Mouse (Mus musculus) midbrain, embryonic 13.5 days (tissue): ENCODE data around the gene Ggt1. TPM values are rescaled to one million over a fixed set of nuclear protein-coding genes. Genes with fewer than 3 reads are reported as not detected.

Experiments used
- ATAC-seq: fragments of 200-750 bp; cut with Nextera tagmentation; 2 replicates; pipeline ENCODE4 v1.8.0; 2017; ENCODE audit warnings: mild to moderate bottlenecking, moderate TSS enrichment, moderate library complexity
- H3K27ac ChIP-seq: fragments of 300-500 bp; sonication (generic); 2 replicates; pipeline ENCODE4 v1.5.1; 2015; ENCODE audit warnings: inconsistent platforms, mild to moderate bottlenecking, moderate library complexity
- H3K27me3 ChIP-seq: fragments of 300-500 bp; sonication (generic); 2 replicates; pipeline ENCODE4 v1.6.1; 2015; ENCODE audit warnings: mild to moderate bottlenecking, inconsistent platforms
- H3K36me3 ChIP-seq: fragments of 300-500 bp; sonication (generic); 2 replicates; pipeline ENCODE4 v1.6.1; 2015; ENCODE audit warnings: mild to moderate bottlenecking, inconsistent platforms
- H3K4me1 ChIP-seq: fragments of 300-500 bp; sonication (generic); replicated peaks from 2 replicates; pipeline ENCODE4 v1.6.1; 2015; ENCODE audit warnings: inconsistent platforms
- H3K4me2 ChIP-seq: fragments of 300-500 bp; sonication (generic); replicated peaks from 2 replicates; pipeline ENCODE4 v1.6.1; 2015; ENCODE audit warnings: moderate library complexity, mild to moderate bottlenecking, inconsistent platforms
- H3K4me3 ChIP-seq: fragments of 300-500 bp; sonication (generic); replicated peaks from 2 replicates; pipeline ENCODE4 v1.5.1; 2015; ENCODE audit warnings: mild to moderate bottlenecking, inconsistent platforms
- H3K9ac ChIP-seq: fragments of 300-500 bp; sonication (generic); replicated peaks from 2 replicates; pipeline ENCODE4 v1.6.1; 2015; ENCODE audit warnings: mild to moderate bottlenecking, inconsistent platforms
- H3K9me3 ChIP-seq: fragments of 300-500 bp; sonication (generic); 2 replicates; pipeline ENCODE4 v1.6.1; 2016; ENCODE audit warnings: mild to moderate bottlenecking, inconsistent platforms
- WGBS: fragments of 180-500 bp; shearing (Covaris S2); methylation state at CpG from one replicate; pipeline ENCODE4 v1.1.7; 2015; 5-methylcytosine and 5-hydroxymethylcytosine counted together
- polyA plus RNA-seq: library from polyadenylated mRNA; unstranded; fragments of >200 nt; fragmentation: Nextera tagmentation; extraction: Ambion mirVana; gene quantifications from 2 replicates; pipeline ENCODE4 v1.2.1, GENCODE M21; 2015

Gene Ggt1
- polyA plus RNA-seq, 1 experiment from 2014 or later = 0.94 TPM

DNA sequence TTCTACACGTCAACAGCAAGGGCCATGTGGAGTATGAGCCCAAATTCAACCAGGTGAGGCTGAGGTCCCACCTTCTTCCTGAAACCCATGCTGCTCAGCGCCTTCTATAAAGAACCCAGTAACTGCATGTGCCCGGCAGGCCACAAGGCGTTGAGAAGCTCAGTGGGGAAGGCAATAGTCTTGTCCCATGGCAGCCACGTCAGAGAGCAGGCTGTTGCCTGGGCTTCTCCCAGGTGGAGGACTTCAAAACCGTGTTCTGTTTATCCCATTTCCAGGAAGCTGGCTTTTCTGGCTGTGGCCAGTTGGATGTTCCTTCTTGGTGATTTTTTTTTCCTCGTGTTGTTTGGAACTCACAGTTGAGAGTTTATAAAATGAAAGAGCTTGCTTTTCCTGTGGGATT is 49.1 kb downstream of the Ggt1 start:
- 72% methylated on average over 7 of the region's 7 CpGs for WGBS

DNA sequence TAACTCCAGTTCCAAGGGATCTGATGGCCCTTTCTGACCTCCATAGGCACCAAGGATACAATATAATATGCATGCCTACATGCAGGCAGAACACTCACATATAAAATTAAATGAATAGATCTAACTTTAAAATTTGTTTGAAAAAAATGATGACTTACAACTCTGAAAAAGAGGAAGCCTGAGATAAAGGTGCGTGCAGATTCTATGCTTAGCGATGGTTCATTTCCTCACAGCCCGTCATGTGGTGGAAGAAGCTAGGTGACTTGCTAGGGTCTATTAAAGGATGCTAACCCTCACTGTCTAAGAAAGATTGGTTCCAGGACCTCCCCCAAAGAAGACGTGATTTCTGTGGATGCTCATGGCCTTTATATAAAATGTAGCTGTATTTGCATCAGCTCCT is 54.6 kb downstream of the Ggt1 start:
- ATAC-seq = no peak
- no peak overlapping the region for H3K4me2 ChIP-seq
- H3K27me3 ChIP-seq = no peaks in the 10 kb centered on the region
- H3K9me3 ChIP-seq = no peaks in the 10 kb centered on the region
- H3K9ac ChIP-seq = no peak overlapping the region
- WGBS = 92% methylated on average over 4 of the region's 4 CpGs
- no peak overlapping the region for H3K4me3 ChIP-seq
- H3K27ac ChIP-seq = no peak overlapping the region
- H3K36me3 ChIP-seq = no peaks in the 10 kb centered on the region
- no peaks in the 10 kb centered on the region for H3K4me1 ChIP-seq

More for the DNA sequence above, 49.1 kb downstream of the Ggt1 start:
- Histone ChIP-seq H3K27ac (no peak overlapping the region), H3K9me3 (no peaks in the 10 kb centered on the region), H3K4me3 (no peak overlapping the region), H3K4me1 (no peaks in the 10 kb centered on the region), H3K36me3 (no peaks in the 10 kb centered on the region), H3K4me2 (no peak overlapping the region), H3K9ac (no peak overlapping the region), H3K27me3 (no peaks in the 10 kb centered on the region)
- no peak for ATAC-seq

DNA sequence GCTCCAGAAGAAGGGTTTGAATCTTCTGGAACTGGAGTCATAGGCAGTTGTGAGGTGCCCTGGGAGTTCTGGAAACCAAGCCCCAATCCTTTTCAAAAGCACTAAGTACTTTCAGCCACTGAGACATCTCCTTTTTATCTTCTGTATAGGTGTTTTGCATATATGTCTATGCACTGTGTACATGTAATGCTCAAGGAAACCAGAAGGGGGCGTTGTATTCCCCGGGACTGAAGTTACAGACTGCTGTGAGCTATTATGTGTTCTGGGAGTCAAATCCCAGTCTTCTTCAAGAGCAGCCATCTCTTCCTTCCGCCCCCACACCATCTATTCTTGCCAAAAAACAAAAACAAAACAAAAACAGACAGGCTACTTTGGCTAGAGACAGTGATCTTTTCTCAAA is 59.4 kb downstream of the Ggt1 start:
- Histone ChIP-seq H3K4me1 (no peaks in the 10 kb centered on the region), H3K4me3 (no peak overlapping the region), H3K36me3 (no peaks in the 10 kb centered on the region), H3K9ac (no peak overlapping the region), H3K27ac (no peak overlapping the region), H3K4me2 (no peak overlapping the region), H3K27me3 (no peaks in the 10 kb centered on the region), H3K9me3 (no peaks in the 10 kb centered on the region)
- WGBS = 50% methylated on average over 3 of the region's 3 CpGs
- ATAC-seq = no peak

DNA sequence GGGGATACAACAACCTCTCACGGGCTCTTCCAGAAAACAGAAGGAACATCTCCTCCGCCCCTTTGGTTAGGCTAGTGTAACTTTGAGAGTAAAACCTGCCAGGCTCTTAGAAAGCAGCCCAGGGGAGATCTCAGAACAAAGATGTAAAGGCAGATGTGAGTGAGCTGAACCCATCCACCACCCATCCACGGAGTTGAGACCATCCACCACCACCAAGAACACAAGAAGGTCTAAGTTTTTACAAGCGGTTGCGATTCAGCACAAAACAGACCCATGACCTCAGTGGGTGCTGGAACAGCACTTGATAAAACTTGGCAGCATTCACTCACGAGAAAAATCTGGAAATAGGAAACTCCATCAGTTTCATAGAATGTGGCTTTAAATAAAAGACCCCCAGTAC is 64.5 kb downstream of the Ggt1 start:
- H3K4me3 ChIP-seq = no peak overlapping the region
- no peak overlapping the region for H3K4me2 ChIP-seq
- H3K9me3 ChIP-seq = no peaks in the 10 kb centered on the region
- 73% methylated on average over 6 of the region's 6 CpGs for WGBS
- H3K27me3 ChIP-seq = no peaks in the 10 kb centered on the region
- H3K9ac ChIP-seq = no peak overlapping the region
- H3K27ac ChIP-seq = no peak overlapping the region
- no peaks in the 10 kb centered on the region for H3K4me1 ChIP-seq
- ATAC-seq = no peak
- H3K36me3 ChIP-seq = no peaks in the 10 kb centered on the region

DNA sequence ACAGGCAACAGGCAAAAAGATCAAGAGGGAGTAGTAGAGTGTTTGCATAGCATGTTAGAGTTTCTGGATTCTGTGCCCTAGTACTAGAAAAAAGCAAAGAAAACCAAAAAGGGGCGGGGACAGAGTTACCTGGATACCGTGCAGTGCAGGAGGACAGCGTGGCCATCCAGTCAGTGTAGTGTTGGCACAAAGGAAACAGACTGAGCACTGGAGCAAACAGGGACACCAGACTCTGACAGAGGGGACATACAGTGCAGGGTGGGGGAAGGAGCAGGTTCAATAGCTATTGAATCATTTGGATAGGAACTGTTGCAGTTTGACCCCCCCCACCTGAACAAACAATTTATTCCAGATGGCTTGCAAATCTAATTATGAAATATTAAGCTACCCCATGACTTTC is 65.6 kb downstream of the Ggt1 start:
- H3K9ac ChIP-seq = no peak overlapping the region
- 67% methylated on average over 3 of the region's 3 CpGs for WGBS

DNA sequence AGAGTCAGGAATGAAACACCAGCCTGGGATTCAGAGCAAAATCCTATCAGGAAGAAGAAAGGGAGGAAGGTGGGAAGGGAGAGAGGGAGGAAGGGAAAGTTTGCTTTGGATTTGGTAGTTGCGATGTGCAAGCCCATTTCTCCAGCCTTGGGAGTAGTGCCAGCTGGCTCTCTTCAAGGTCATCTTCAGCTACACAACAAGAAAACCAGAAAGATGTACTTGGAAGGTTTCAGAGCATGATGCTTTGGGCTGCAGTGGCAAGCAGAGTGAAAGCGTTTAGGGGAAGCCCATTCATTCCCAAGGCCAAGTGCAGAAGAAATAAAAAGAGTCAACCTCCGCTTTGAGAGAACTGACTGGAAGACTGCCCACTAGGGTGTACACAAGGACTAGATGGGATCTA is 66.1 kb downstream of the Ggt1 start:
- Histone ChIP-seq H3K9ac (no peak overlapping the region), H3K27me3 (no peaks in the 10 kb centered on the region), H3K36me3 (no peaks in the 10 kb centered on the region), H3K4me3 (no peak overlapping the region), H3K27ac (no peak overlapping the region), H3K4me1 (no peaks in the 10 kb centered on the region), H3K4me2 (no peak overlapping the region), H3K9me3 (no peaks in the 10 kb centered on the region)
- ATAC-seq = no peak
- 88% methylated on average over 3 of the region's 3 CpGs for WGBS

More for the DNA sequence above, 65.6 kb downstream of the Ggt1 start:
- ATAC-seq = no peak
- H3K36me3 ChIP-seq = no peaks in the 10 kb centered on the region
- H3K9me3 ChIP-seq = no peaks in the 10 kb centered on the region
- H3K4me3 ChIP-seq = no peak overlapping the region
- no peak overlapping the region for H3K27ac ChIP-seq
- H3K27me3 ChIP-seq = no peaks in the 10 kb centered on the region
- H3K4me1 ChIP-seq = no peaks in the 10 kb centered on the region
- H3K4me2 ChIP-seq = no peak overlapping the region

DNA sequence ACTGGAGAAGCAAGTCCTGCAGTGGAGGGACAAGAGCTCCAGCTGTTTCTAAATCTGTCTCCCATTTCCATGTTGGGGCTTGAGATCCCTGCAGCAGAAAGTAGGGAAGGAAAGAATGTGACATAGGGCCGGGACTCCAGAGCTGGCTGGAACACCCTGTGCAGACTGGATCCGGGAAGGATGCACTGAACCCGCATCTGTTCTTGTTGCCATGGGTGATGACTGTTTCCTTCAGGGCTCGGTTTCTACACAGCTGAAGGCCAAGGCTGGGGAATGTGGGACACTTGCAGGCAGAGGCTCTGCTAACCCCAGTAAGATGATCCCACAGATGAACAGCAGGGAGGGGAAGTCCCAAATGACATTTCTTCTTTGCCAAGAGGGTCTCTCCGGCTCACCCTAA is 71.2 kb downstream of the Ggt1 start:
- Histone ChIP-seq H3K36me3 (no peaks in the 10 kb centered on the region), H3K4me3 (no peak overlapping the region), H3K27ac (no peak overlapping the region), H3K4me2 (no peak overlapping the region), H3K27me3 (no peaks in the 10 kb centered on the region), H3K9me3 (no peaks in the 10 kb centered on the region), H3K9ac (no peak overlapping the region), H3K4me1 (no peaks in the 10 kb centered on the region)
- no peak for ATAC-seq
- WGBS = 57% methylated on average over 5 of the region's 5 CpGs

DNA sequence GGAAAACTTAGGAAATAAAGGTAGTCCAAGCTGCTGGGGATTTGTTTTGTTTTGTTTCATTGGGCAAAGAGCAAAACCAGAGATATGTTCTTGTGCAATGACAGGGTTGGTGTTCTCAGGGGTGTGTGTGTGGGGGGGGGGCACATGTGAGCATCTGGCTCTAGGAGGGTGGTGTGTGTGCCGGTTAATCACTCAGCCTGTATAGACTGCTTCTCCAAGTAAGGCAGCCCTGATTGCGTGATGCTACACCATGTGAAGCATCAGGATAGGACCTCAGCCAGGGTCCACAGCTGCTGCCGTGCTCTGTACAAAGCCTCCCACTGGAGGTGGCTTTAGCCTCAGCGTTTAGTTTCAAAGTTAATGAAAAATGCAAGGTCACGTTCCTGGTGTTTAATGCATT is 71.6 kb downstream of the Ggt1 start:
- WGBS = 85% methylated on average over 5 of the region's 5 CpGs
- Histone ChIP-seq H3K36me3 (no peaks in the 10 kb centered on the region), H3K4me1 (no peaks in the 10 kb centered on the region), H3K4me3 (no peak overlapping the region), H3K9me3 (no peaks in the 10 kb centered on the region), H3K9ac (no peak overlapping the region), H3K27ac (no peak overlapping the region), H3K27me3 (no peaks in the 10 kb centered on the region), H3K4me2 (no peak overlapping the region)
- ATAC-seq = no peak

DNA sequence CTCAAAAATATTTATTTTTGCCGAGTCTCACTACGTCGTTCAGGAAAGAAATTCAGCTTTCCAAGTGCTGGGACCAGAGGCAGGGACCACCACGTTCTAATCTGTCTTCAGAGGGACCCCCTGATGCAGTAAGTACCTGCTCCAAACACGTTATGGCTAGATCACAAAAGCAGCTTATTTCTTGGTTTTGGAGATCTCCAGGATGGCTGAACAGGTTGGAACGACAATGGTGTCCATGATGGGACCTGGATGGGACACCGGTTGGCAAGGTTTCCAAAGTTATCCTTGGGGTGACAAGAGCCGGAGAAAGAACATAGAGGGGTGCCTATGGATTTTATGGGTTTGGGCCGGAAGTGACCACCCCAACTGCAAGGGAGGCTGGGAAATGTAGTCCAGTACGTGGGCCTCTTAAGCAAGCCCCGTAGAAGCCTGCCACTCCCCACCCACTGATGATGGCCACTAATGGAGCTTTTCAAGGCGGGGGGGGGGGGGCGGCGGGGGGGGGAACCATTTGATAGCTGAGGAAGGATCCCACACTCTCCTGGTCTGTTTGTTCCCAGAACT is 72.3 kb downstream of the Ggt1 start:
- WGBS = 85% methylated on average over 11 of the region's 14 CpGs
- Histone ChIP-seq H3K4me2 (no peak overlapping the region), H3K27me3 (no peaks in the 10 kb centered on the region), H3K36me3 (no peaks in the 10 kb centered on the region), H3K4me1 (no peaks in the 10 kb centered on the region), H3K9ac (no peak overlapping the region), H3K27ac (no peak overlapping the region), H3K9me3 (no peaks in the 10 kb centered on the region), H3K4me3 (no peak overlapping the region)
- no peak for ATAC-seq

DNA sequence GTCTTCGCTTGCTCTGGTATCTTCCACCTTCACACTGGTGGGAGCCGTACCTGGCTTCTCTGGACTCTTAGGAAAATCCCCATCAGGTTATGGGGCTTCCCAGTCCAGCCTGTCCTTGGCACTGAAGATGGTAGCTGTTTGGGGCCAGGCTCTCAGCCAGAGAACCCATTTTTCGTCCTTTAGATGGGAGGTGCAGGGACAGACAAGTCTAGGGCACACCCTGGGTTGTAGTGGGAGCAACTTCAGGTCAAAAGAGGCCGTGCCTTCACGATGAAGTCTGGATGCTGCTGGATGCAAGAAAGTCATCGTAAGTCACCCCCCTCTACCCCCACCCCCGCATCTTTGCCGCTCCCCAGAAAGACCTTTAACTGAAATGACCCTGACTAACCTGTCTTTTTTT is 73.2 kb downstream of the Ggt1 start:
- H3K9ac ChIP-seq = no peak overlapping the region
- no peaks in the 10 kb centered on the region for H3K9me3 ChIP-seq
- 95% methylated on average over 8 of the region's 8 CpGs for WGBS
- H3K36me3 ChIP-seq = no peaks in the 10 kb centered on the region
- no peaks in the 10 kb centered on the region for H3K27me3 ChIP-seq
- no peak overlapping the region for H3K27ac ChIP-seq
- H3K4me1 ChIP-seq = no peaks in the 10 kb centered on the region
- ATAC-seq = no peak
- H3K4me3 ChIP-seq = no peak overlapping the region
- H3K4me2 ChIP-seq = no peak overlapping the region

DNA sequence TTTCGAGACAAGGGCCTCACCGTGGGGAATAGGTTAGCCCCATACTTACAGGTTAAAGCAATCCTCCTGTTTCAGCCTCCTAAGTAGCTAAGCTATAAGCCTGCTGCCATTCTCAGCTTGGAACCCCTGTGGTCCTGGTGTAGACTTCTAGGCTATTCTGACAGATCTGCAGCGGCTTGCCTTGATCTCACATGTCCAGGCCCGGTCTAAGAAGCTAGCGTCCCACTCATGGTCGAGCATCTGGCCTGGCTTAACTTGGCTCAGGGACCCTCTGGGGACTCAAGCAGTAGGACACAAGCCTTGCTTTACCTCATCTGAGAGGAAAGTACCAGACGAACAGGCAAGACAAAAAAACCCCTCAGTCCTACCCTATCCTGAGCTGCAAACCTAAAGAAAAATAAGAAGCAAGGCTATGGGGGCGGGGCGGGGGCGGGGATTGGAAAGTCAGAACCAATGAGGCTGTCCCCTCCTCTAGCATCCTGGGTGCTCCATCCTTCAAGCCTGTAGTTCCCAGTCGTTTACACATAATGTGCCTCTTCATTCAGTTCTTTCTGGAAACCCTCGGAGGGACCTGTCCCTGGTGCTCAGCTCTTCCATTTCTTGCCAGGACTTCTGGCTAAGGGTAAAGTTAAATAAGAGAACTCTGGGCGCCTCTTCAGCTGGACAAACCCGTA is 73.8 kb downstream of the Ggt1 start:
- Histone ChIP-seq H3K27ac (no peak overlapping the region), H3K9ac (no peak overlapping the region), H3K4me3 (no peak overlapping the region), H3K36me3 (no peaks in the 10 kb centered on the region), H3K27me3 (no peaks in the 10 kb centered on the region), H3K9me3 (no peaks in the 10 kb centered on the region), H3K4me1 (no peaks in the 10 kb centered on the region), H3K4me2 (no peak overlapping the region)
- WGBS = 71% methylated on average over 14 of the region's 14 CpGs
- ATAC-seq = peak; percentile 13; the same call in 1 of the 2 replicates

DNA sequence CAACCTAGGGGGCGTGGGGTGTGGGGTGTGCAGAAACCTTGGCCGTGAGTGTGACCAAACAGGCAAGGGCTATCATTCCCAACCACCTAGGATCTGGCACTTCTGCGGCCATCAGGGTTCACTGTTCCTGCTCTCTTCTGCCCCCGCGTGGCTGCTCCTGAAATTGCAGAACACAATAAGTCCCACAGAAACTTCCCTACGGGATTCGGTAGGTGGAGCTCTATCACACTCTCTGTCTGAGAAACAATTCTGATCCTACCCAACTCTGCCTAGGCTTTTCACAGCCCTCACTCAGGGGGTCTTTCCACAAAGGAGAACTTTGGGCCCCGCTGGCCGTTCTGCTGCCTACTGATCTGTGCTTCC is 74.3 kb downstream of the Ggt1 start:
- Histone ChIP-seq H3K4me3 (no peak overlapping the region), H3K36me3 (no peaks in the 10 kb centered on the region), H3K27me3 (no peaks in the 10 kb centered on the region), H3K27ac (no peak overlapping the region), H3K9me3 (no peaks in the 10 kb centered on the region), H3K9ac (no peak overlapping the region), H3K4me2 (no peak overlapping the region), H3K4me1 (no peaks in the 10 kb centered on the region)
- ATAC-seq = no peak
- WGBS = 4% methylated on average over 9 of the region's 9 CpGs
